Mouse (Mus musculus): Measurements from ENCODE around the gene Rps23. TPM values are rescaled to one million over a fixed set of nuclear protein-coding genes. Genes with fewer than 3 reads are reported as not detected.
A peak's percentile ranks its signal among the peaks of the same experiment; 100 is the strongest.
"Not testable (repeated sequence)": the region's sequence is repeated elsewhere in the genome, so short reads cannot be mapped to it uniquely, and the experiment has no call there.

Rps23 gene
- 100 to 1,000 TPM; 230 to 249 TPM for total RNA-seq (2021)
- long read RNA-seq, experiment 1, transcript Rps23-201 (4 exons, 937 nt): major isoform, 38 of 40 reads
- long read RNA-seq, experiment 1, partial matches to known transcripts: 1 of 40 reads
- long read RNA-seq, experiment 1, other reads (novel, unspliced or antisense): 1 of 40 reads
- long read RNA-seq, experiment 2, transcript Rps23-201 (4 exons, 937 nt): major isoform, 45 of 46 reads
- long read RNA-seq, experiment 2, partial matches to known transcripts: 1 of 46 reads
- long read RNA-seq, experiment 2, other reads (novel, unspliced or antisense): 0 of 46 reads

GRCm38 (mm10) chr13:90922751-90923612, at the start of gene Rps23:
TSS of gene Rps23 (plus strand) at chr13:90922958.
- DNase-seq (ENCODE audit: low spot score in 2 of 2): peak; percentile 86 to 88

- no peak for DNase-seq (ENCODE audit: low spot score in 2 of 2)
Measured at GRCm38 (mm10) chr13:90881727-90882429, 40.9 kb upstream of the Rps23 start.

GRCm38 (mm10) chr13:90885856-90886532, 36.8 kb upstream of the Rps23 start:
- DNase-seq (ENCODE audit: low spot score in 2 of 2): no peak

GRCm38 (mm10) chr13:90886568-90886983, 36.2 kb upstream of the Rps23 start:
- peak; percentile 76 to 82 for DNase-seq (ENCODE audit: low spot score in 2 of 2)

- no peak for DNase-seq (ENCODE audit: low spot score in 2 of 2)
Measured at GRCm38 (mm10) chr13:90890111-90890510, 32.6 kb upstream of the Rps23 start.

- DNase-seq (ENCODE audit: low spot score in 2 of 2): no peak
Measured at GRCm38 (mm10) chr13:90894819-90895218, 27.9 kb upstream of the Rps23 start.

GRCm38 (mm10) chr13:90896098-90896497, 26.7 kb upstream of the Rps23 start:
- DNase-seq (ENCODE audit: low spot score in 2 of 2): peak; percentile 42 to 52

- no peak for DNase-seq (ENCODE audit: low spot score in 2 of 2)
Measured at GRCm38 (mm10) chr13:90896821-90897220, 25.9 kb upstream of the Rps23 start.

- DNase-seq (ENCODE audit: low spot score in 2 of 2): peak in 1 of 2 experiments; percentile 51
Measured at GRCm38 (mm10) chr13:90905176-90905575, 17.6 kb upstream of the Rps23 start, which contains the start of gene Atp6ap1l. TSS of gene Atp6ap1l (minus strand) at chr13:90905355.

GRCm38 (mm10) chr13:90907376-90907775, 15.4 kb upstream of the Rps23 start:
- DNase-seq (ENCODE audit: low spot score in 2 of 2): no peak

- DNase-seq (ENCODE audit: low spot score in 2 of 2): peak in 1 of 2 experiments; percentile 14
Measured at GRCm38 (mm10) chr13:90912760-90913674, 9.7 kb upstream of the Rps23 start.

GRCm38 (mm10) chr13:90913675-90914192, 9.0 kb upstream of the Rps23 start:
- DNase-seq (ENCODE audit: low spot score in 2 of 2): peak in 1 of 2 experiments; percentile 13

- no peak for DNase-seq (ENCODE audit: low spot score in 2 of 2)
Measured at GRCm38 (mm10) chr13:90914721-90915120, 8.0 kb upstream of the Rps23 start.

GRCm38 (mm10) chr13:90923617-90924016, 859 bp downstream of the Rps23 start:
- not testable (repeated sequence) for DNase-seq (ENCODE audit: low spot score in 2 of 2)

- no peak for DNase-seq (ENCODE audit: low spot score in 2 of 2)
Measured at GRCm38 (mm10) chr13:90924072-90924471, 1.3 kb downstream of the Rps23 start.

- DNase-seq (ENCODE audit: low spot score in 2 of 2): no peak
Measured at GRCm38 (mm10) chr13:90925191-90925590, 2.4 kb downstream of the Rps23 start.

- DNase-seq (ENCODE audit: low spot score in 2 of 2): no peak
Measured at GRCm38 (mm10) chr13:90926125-90926765, 3.5 kb downstream of the Rps23 start.

GRCm38 (mm10) chr13:90926938-90927633, 4.3 kb downstream of the Rps23 start:
- DNase-seq (ENCODE audit: low spot score in 2 of 2): no peak
